Mouse (Mus musculus): ENCODE measurements at regions not wholly inside any gene's neighbourhood (a gene's known extent, or its start where the extent isn't known, plus 50 kb on each side); places are given as distances from the start of the nearest gene placed in this dataset.

GRCm38 (mm10) chr7:70625643-70626231 is 259.2 kb upstream of the Nr2f2 start:
- Histone ChIP-seq H3K9ac (no peak overlapping the region), H3K4me2 (peak overlapping the region; percentile 56), H3K9me3 (no peaks in the 10 kb centered on the region), H3K4me3 (replicated peaks) (peak overlapping the region; percentile 24), H3K36me3 (replicated peaks) (no peaks in the 10 kb centered on the region), H3K4me1 (peaks cover 22% of the 10 kb centered on the region), H3K27me3 (peaks cover 54% of the 10 kb centered on the region), H3K27ac (no peak overlapping the region)
- 4% methylated on average over 10 of the region's 10 CpGs for WGBS
- peak; percentile 48; the same call in 1 of the 2 replicates for ATAC-seq (ENCODE audit: low FRiP score)

GRCm38 (mm10) chr7:70624727-70625642 is 258.4 kb upstream of the Nr2f2 start:
- Histone ChIP-seq H3K27ac (no peak overlapping the region), H3K9ac (no peak overlapping the region), H3K36me3 (replicated peaks) (no peaks in the 10 kb centered on the region), H3K4me2 (peak overlapping the region; percentile 56), H3K9me3 (no peaks in the 10 kb centered on the region), H3K4me3 (replicated peaks) (peak overlapping the region; percentile 24), H3K27me3 (peaks cover 51% of the 10 kb centered on the region), H3K4me1 (peaks cover 22% of the 10 kb centered on the region)
- under 1% methylated on average over 30 of the region's 30 CpGs for WGBS
- ATAC-seq (ENCODE audit: low FRiP score): peak; percentile 78; the same call in 1 of the 2 replicates

- Histone ChIP-seq H3K4me2 (peak overlapping the region; percentile 56), H3K4me3 (replicated peaks) (no peak overlapping the region), H3K27ac (no peak overlapping the region), H3K36me3 (replicated peaks) (no peaks in the 10 kb centered on the region), H3K9ac (no peak overlapping the region), H3K4me1 (peaks cover 22% of the 10 kb centered on the region), H3K27me3 (peaks cover 51% of the 10 kb centered on the region), H3K9me3 (no peaks in the 10 kb centered on the region)
- 0 out of 2 replicates have a peak, but pooled peaks have one; percentile 23 for ATAC-seq (ENCODE audit: low FRiP score)
- WGBS: 5% methylated on average over 16 of the region's 16 CpGs
Measured at GRCm38 (mm10) chr7:70624031-70624726, 257.6 kb upstream of the Nr2f2 start.

GRCm38 (mm10) chr7:70619400-70619799 is 252.9 kb upstream of the Nr2f2 start:
- Histone ChIP-seq H3K9me3 (no peaks in the 10 kb centered on the region), H3K27me3 (peaks cover 18% of the 10 kb centered on the region), H3K27ac (no peak overlapping the region), H3K36me3 (replicated peaks) (no peaks in the 10 kb centered on the region), H3K4me2 (no peak overlapping the region), H3K9ac (no peak overlapping the region), H3K4me1 (peaks cover 5% of the 10 kb centered on the region), H3K4me3 (replicated peaks) (no peak overlapping the region)
- 83% methylated on average over 7 of the region's 7 CpGs for WGBS
- no peak for ATAC-seq (ENCODE audit: low FRiP score)

- no peak overlapping the region for H3K4me2 ChIP-seq
- peaks cover 12% of the 10 kb centered on the region for H3K27me3 ChIP-seq
- H3K36me3 ChIP-seq (replicated peaks): no peaks in the 10 kb centered on the region
- no peak overlapping the region for H3K9ac ChIP-seq
- no peak overlapping the region for H3K4me3 ChIP-seq (replicated peaks)
- H3K9me3 ChIP-seq: no peaks in the 10 kb centered on the region
- H3K27ac ChIP-seq: no peak overlapping the region
- ATAC-seq (ENCODE audit: low FRiP score): no peak
- 42% methylated on average over 5 of the region's 5 CpGs for WGBS
- no peaks in the 10 kb centered on the region for H3K4me1 ChIP-seq
Measured at GRCm38 (mm10) chr7:70618270-70618669, 251.7 kb upstream of the Nr2f2 start.

GRCm38 (mm10) chr7:70606511-70606910 is 240.0 kb upstream of the Nr2f2 start:
- no peak for ATAC-seq (ENCODE audit: low FRiP score)
- Histone ChIP-seq H3K4me1 (no peaks in the 10 kb centered on the region), H3K9me3 (no peaks in the 10 kb centered on the region), H3K27ac (no peak overlapping the region), H3K4me2 (no peak overlapping the region), H3K4me3 (replicated peaks) (no peak overlapping the region), H3K9ac (no peak overlapping the region), H3K36me3 (replicated peaks) (no peaks in the 10 kb centered on the region), H3K27me3 (no peaks in the 10 kb centered on the region)
- 95% methylated on average over 7 of the region's 7 CpGs for WGBS

- Histone ChIP-seq H3K9me3 (no peaks in the 10 kb centered on the region), H3K27ac (no peak overlapping the region), H3K27me3 (no peaks in the 10 kb centered on the region), H3K4me2 (no peak overlapping the region), H3K9ac (no peak overlapping the region), H3K4me3 (replicated peaks) (no peak overlapping the region), H3K36me3 (replicated peaks) (no peaks in the 10 kb centered on the region), H3K4me1 (no peaks in the 10 kb centered on the region)
- ATAC-seq (ENCODE audit: low FRiP score): no peak
- 89% methylated on average over 5 of the region's 5 CpGs for WGBS
Measured at GRCm38 (mm10) chr7:70604471-70605174, 238.1 kb upstream of the Nr2f2 start.

- Histone ChIP-seq H3K4me3 (replicated peaks) (no peak overlapping the region), H3K27me3 (peaks cover 45% of the 10 kb centered on the region), H3K4me1 (peaks cover 20% of the 10 kb centered on the region; the same call in 1 of the 2 replicates), H3K36me3 (replicated peaks) (no peaks in the 10 kb centered on the region), H3K9me3 (no peaks in the 10 kb centered on the region), H3K27ac (no peak overlapping the region), H3K9ac (no peak overlapping the region), H3K4me2 (no peak overlapping the region)
- no peak for ATAC-seq (ENCODE audit: low FRiP score)
- WGBS: 85% methylated on average over 6 of the region's 6 CpGs
Measured at GRCm38 (mm10) chr7:70593027-70593426, 226.5 kb upstream of the Nr2f2 start.

- H3K4me2 ChIP-seq: 0 out of 2 replicates have a peak overlapping the region, but pooled peaks have one; percentile 6
- no peak overlapping the region for H3K27ac ChIP-seq
- no peaks in the 10 kb centered on the region for H3K36me3 ChIP-seq (replicated peaks)
- no peak overlapping the region for H3K4me3 ChIP-seq (replicated peaks)
- H3K4me1 ChIP-seq: peaks cover 20% of the 10 kb centered on the region; the same call in 1 of the 2 replicates
- peaks cover 46% of the 10 kb centered on the region for H3K27me3 ChIP-seq
- H3K9me3 ChIP-seq: no peaks in the 10 kb centered on the region
- no peak for ATAC-seq (ENCODE audit: low FRiP score)
- H3K9ac ChIP-seq: no peak overlapping the region
- 4% methylated on average over 13 of the region's 13 CpGs for WGBS
Measured at GRCm38 (mm10) chr7:70591361-70592256, 225.1 kb upstream of the Nr2f2 start.

GRCm38 (mm10) chr7:70589713-70590112 is 223.2 kb upstream of the Nr2f2 start:
- peaks cover 52% of the 10 kb centered on the region for H3K27me3 ChIP-seq
- no peak for ATAC-seq (ENCODE audit: low FRiP score)
- H3K4me3 ChIP-seq (replicated peaks): no peak overlapping the region
- no peaks in the 10 kb centered on the region for H3K36me3 ChIP-seq (replicated peaks)
- no peak overlapping the region for H3K27ac ChIP-seq
- peaks cover 20% of the 10 kb centered on the region; the same call in 1 of the 2 replicates for H3K4me1 ChIP-seq
- no peak overlapping the region for H3K4me2 ChIP-seq
- no peak overlapping the region for H3K9ac ChIP-seq
- H3K9me3 ChIP-seq: no peaks in the 10 kb centered on the region
- 15% methylated on average over 5 of the region's 5 CpGs for WGBS

- 93% methylated on average over 1 of the region's 1 CpGs for WGBS
- Histone ChIP-seq H3K9me3 (no peaks in the 10 kb centered on the region), H3K27ac (no peak overlapping the region), H3K36me3 (replicated peaks) (no peaks in the 10 kb centered on the region), H3K4me2 (no peak overlapping the region), H3K4me3 (replicated peaks) (no peak overlapping the region), H3K4me1 (peaks cover 20% of the 10 kb centered on the region; the same call in 1 of the 2 replicates), H3K9ac (no peak overlapping the region), H3K27me3 (peaks cover 51% of the 10 kb centered on the region)
- ATAC-seq (ENCODE audit: low FRiP score): no peak
Measured at GRCm38 (mm10) chr7:70588061-70588460, 221.5 kb upstream of the Nr2f2 start.

Measured in forebrain, embryonic 12.5 days (tissue).